Mouse (Mus musculus): ENCODE data around the gene Birc5. TPM values are rescaled to one million over a fixed set of nuclear protein-coding genes. Genes with fewer than 3 reads are reported as not detected.
"Not testable (repeated sequence)": the region's sequence is repeated elsewhere in the genome, so short reads cannot be mapped to it uniquely, and the experiment has no call there.

Gene Birc5
- total RNA-seq, 2 experiments from 2014 or later = 83.4 to 178 TPM

DNA sequence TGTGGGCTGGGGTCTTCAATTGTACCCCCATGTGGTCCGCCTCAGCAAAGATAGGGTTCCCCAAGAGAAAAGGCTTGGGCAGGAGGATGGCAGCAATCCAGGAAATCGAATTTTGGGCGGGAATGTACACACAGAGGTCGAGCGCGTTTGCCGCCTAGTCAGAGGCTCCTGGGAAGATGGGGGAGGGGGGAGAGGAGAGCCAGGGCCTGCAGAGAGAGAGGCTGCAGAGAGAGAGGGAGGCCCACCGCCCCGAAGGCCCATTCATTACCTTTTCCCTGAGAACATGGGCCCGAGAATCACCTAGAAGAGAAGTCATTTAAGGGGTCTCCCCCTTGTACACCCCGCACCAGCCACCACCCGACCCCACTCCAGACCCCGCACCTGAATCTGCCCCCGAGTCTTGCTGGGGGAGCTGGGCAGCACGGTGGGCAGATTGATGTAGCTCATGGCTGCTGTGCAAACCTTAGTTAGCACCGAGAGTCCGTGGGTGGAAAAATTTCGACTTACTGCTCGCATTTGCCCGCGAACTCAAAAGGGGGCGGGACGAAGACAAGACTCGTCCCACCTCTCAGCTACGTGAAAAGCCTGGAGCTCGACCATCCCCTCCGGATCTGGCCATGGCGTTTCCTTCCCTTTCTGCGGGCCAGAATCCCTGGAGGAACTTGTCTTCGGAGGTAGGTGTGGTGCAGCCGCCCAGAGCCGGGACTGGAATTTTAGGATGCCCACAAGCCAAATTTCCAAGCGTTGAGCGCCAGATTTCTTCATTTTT lies 23.5 kb upstream of the Birc5 start, which contains the start of the genes Afmid and Tk1:
Gene Afmid, plus strand, starts transcription at position 592 of the 769 bp plus-strand sequence.
Gene Tk1, minus strand, starts transcription at position 760 of the 769 bp plus-strand sequence.
- peak; percentile 41 for ATAC-seq (replicated peaks; ENCODE audit: low FRiP score, poor library complexity, severe bottlenecking)

DNA sequence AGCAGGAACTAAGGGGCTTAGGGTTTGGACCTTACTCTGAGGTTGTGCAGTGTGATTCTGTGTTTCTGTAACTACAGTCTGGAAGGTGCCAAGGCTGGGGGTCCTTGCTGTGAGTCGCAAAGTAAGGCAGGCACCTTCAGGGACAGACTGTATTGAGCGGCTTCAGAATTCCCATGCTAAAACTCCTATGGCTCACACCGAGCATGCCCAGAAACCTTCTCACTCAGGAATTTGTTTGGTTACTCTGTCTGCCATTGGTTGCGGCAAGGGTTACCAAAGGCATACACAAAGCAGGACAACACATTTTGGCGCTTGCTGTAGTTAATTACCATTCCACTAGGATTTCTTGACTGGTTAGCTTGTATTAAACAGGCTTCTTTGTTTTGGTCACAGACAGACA lies 22.9 kb upstream of the Birc5 start:
- ATAC-seq (replicated peaks; ENCODE audit: low FRiP score, poor library complexity, severe bottlenecking) = no peak

DNA sequence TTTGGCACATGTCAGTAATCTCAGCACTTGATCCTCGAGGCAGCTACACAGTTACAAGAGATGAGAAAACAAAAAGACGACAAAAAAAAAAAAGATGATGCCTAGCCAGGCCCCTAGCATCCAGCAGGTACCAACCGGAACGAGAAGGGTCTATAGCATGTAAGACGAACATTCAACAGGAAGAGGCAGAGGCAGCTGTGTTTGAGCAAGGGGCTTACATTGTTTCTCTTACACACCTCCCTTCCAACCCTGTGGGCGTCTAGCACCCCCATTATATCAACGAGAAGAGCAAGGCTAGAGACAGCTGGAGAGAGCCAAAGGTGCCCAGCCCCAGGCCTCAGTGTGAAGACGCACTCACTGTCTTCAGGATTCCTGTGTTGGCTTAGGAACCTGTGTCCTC lies 22.1 kb upstream of the Birc5 start:
- no peak for ATAC-seq (replicated peaks; ENCODE audit: low FRiP score, poor library complexity, severe bottlenecking)

DNA sequence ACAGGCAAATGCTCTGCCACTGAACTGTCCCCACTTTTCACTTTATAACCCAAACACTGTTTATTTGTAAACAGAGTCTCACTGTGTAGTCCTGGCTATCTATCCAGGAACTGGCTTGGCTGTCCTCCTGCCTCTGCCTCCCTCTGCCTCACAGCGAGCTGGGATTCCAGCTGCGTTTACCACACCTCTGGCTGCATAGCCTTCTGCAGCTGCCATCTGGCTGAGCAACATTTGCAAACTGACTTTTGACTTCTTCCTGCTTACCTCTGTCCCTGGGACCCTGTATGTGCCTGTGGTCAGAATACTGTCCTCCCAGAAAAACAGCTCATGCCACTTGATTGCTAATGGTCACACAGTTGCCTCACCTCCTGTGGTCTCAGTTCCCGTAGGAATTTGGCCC lies 21.7 kb upstream of the Birc5 start:
- no peak for ATAC-seq (replicated peaks; ENCODE audit: low FRiP score, poor library complexity, severe bottlenecking)

DNA sequence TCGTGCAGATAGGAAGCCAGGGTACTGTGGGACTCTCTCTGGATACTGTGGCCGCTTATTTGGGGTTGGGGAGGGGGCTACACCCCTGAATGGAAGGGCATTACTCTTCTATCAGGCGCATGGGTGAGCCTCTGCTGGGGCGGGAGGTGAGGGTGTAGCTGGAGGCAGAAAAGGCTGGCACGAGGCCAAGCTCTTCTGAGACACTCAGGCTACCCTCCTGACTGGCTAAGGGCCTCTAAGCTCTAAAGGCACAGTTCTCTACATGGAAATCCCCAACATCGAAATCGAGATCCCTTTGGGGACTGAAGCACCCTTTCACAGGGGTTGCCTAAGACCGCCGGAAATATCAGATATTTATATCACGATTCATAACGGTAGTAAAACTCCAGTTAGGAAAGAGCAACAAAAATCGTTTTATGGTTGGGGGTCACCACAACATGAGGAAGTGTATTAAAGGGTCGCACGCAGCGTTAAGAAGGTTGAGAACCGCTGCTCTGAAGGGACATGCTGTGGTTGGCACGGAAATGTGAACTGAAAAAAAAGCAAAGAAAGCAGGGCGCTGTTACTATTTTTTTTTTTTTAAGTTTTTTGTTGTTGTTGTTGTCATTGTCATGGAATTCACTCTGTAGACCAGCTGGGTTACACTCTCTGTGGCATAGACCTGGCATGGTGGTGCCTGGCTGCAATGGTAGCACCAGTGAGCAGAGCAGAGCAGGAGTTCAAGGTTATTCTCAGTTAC lies 20.7 kb upstream of the Birc5 start:
- 0 out of 2 replicates have a peak, but pooled peaks have one; percentile 12 for ATAC-seq (replicated peaks; ENCODE audit: low FRiP score, poor library complexity, severe bottlenecking)

DNA sequence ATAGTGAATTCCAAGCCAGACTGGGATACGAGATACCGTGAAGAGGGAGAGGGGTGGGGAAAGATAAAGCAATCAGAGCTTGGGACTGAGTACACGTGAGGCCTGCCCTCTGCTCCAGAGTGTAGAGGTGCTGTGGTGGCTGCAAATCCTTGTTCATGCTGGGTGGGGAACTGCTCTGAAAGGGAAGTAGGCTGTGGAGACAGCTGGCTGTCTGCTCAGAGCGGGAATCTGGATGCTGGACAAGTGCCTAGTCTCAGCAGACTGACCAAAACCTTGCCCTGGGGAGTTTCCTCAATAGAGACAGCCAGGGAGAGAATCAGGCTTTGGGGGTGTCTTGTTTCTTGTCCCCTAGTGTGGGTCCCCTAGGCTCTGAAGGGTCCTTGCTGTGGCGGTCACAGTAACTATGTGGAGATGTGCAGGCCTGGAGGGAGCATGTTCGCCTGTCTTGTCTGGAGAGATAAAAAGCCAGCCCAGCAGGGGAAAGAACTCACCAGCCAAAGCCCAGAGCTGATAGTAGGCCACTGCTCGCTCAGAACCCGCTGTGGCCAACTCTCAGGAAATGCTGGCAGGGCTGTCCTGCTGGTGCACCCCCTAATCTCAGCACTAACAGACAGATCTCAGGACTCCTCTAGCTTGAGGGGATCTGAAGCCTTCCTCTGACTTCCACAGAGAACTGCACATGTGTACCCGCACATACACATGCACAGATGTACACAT lies 20.0 kb upstream of the Birc5 start:
- peak; percentile 16 for ATAC-seq (replicated peaks; ENCODE audit: low FRiP score, poor library complexity, severe bottlenecking)

DNA sequence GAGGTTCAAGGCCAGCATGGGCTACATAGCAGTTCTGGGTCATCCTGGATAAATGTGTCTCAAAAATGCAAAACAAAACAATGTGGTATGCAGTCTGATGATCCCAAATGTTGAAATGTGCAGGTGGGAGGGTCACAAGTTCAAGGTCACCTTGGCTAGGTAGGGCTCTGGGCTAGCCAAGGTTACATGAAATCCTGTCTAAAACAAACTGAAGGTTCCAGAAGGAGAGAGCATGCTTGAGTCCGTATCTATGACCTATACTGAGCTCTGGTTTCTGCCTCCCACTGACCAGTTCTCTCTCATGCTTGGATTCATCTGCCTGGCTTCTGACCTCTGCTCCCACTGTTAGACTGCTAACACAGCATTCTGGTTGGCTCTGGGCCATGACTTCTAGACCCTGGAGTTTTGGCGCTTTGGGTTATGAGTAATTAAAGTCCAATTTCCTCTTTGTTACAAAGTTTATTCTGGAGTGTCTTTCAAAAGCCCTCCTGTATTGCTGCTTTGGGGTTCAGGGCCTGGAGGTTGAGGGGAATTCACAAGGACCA lies 19.3 kb upstream of the Birc5 start:
- ATAC-seq (replicated peaks; ENCODE audit: low FRiP score, poor library complexity, severe bottlenecking) = no peak

DNA sequence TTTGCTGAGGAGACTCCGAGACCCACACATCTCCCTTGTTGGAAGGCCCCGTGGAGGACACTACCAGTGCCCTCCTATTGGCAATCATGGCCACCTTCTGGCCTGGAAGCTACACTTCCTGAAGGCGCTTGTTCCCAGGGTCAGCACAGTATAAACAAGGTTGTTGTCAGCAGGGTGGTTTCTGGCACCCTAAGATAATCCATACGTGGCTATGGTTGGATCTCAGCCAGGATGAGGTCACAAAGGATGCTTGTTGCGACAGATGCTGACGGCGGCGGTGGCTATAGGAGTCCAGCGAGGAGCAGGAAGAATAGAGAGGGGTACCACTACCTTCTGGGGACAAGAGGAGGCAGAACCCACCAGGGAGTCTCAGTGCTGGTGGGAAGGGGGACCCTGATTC lies 18.6 kb upstream of the Birc5 start:
- peak; percentile 40 for ATAC-seq (replicated peaks; ENCODE audit: low FRiP score, poor library complexity, severe bottlenecking)

DNA sequence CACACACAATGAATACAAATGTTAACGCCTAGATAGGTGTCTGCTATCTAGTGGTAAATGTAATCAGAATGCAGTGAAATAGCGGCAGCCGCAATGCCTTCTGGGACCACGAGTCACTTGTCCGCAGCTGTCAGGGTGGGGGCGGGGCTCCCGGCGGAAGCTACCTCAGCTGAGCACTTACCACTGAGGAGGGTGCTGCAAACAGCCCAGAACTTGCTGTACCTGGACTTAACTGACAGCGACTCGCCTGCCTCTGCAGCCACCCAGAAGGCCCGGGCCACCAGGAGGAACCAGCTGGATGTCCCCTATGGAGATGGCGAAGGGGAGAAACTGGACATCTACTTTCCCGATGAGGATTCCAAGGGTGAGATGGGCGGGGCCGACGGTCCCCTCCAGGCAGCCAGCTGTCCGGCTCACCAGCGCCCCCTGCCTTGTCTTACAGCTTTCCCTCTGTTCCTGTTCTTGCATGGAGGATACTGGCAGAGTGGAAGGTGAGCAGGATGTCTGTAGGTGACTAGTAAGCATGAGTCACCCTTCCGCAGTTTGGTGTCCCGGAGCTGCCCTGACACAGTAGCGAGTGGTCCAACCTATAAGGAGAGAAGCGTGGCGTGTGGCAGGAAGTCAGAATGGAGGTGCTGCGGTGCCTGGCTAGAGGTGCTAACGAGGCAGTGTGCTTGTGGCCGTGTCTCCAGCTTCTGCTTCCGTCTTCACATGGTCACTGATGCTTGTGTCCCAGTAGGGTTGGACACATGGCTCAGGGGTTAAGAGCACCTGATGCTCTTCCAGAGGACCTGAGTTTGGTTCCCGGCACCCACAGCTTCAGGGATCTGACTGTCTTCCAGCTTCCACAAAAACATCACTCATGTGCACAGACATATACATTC lies 16.7 kb upstream of the Birc5 start:
- ATAC-seq (replicated peaks; ENCODE audit: low FRiP score, poor library complexity, severe bottlenecking) = peak; percentile 61

DNA sequence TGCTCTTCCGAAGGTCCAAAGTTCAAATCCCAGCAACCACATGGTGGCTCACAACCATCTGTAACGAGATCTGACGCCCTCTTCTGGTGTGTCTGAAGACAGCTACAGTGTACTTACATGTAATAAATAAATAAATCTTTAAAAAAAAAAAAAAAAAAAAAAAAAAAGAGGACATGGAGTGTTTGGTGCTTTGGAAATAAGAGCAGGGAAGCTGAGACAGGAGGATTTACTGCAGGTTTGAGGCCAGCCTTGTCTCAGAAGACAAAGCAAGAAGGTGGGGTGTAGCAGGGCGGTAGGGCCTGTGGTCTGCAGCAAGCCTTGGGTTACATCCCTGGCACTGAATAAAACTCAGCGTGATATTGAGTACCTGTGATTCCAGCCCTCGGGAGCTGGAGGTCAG lies 15.5 kb upstream of the Birc5 start:
- ATAC-seq (replicated peaks; ENCODE audit: low FRiP score, poor library complexity, severe bottlenecking) = not testable (repeated sequence)

DNA sequence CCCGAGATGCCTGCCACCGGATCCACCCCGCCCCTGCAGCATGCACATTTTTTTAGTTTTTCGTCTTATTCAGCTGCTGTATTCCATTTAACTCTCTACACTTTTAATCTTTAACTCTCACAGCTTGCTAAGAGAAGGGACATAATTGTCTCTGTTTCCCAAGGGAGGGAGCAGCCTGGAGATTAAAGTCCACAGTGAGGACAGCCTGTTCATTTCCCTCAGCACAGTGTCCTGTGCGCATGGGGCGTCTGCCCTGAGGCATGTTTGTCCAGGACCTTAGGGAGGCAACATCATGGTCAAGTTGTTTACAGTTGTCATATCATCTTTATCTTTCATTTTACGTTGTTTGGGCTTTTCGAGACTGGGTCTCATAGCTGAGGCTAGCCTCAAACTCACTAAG lies 15.0 kb upstream of the Birc5 start:
- no peak for ATAC-seq (replicated peaks; ENCODE audit: low FRiP score, poor library complexity, severe bottlenecking)

DNA sequence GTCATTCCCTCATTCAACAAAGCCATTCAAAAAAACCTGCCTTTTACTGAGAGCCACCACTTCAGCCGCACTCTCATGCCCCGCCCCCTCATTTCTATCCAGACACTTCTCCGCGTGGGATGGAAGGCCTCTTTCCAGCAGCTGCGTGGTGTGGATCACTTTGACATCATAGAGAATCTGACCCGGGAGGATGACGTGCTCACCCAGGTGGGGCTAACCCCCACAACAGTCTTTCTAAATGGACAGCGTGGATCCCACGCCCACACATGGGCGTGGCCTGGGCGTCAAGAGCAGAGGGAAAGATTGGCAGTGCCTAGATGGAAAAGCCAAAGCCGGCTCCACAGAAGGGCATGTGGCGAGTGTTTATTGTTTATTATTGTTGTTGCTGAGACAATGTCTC lies 12.7 kb upstream of the Birc5 start:
- peak; percentile 43 for ATAC-seq (replicated peaks; ENCODE audit: low FRiP score, poor library complexity, severe bottlenecking)

DNA sequence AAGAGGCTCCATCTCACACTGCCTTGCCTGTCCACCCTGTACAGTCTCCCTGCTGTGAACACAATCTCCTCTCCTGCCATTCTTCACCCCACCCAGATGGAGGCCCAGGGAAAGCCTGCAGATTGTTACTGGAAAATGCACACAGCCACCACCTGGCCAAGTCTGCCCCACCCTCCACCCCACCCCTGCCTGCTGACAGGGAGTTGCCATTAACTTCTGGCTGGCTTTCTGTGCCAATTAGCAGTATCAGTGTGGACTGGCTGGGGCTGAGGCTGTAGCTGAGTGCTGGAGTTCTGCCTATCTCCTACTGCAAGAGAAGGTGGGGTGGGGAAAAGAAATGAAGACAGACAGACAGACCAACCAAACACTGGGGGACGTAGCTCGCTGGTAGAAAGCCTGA lies 10.5 kb upstream of the Birc5 start:
- peak; percentile 84 for ATAC-seq (replicated peaks; ENCODE audit: low FRiP score, poor library complexity, severe bottlenecking)

DNA sequence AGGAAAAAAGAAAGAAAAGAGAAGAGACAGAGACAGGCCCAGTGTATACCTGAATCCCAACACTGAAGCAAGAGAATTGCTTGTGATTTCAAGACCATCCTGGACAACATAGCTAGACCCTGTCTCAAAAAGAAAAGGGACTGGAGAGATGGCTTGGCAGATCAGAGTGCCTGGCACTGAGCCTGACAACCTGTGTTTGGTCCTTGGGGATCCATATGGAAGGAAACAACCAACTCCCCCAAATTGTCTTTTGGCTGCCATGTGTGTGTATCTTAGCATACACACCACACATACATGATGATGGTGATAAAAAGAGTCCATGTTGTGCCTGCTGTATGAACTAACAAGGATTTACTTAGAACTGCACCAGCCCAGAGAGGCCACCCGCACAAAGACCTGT lies 10.0 kb upstream of the Birc5 start:
- peak; percentile 18 for ATAC-seq (replicated peaks; ENCODE audit: low FRiP score, poor library complexity, severe bottlenecking)

DNA sequence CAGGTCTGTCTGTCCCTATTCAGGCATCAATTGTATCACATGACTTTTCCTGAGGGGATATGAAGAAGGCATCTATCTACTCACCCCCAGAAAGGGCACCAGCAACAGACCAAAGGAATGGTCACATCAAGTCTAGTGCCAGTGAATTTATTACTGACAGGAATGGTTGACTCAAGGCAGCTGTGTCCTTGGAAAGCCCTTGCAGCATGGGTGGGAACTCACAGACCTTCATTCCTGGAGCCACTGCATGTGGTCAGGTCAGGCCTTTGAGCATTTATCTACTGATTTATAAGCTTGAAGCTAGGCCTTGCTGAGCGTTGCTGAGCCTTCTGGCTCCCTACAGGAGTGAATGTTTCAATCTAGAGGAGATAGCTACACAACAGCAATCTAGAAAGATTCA lies 8.1 kb upstream of the Birc5 start:
- no peak for ATAC-seq (replicated peaks; ENCODE audit: low FRiP score, poor library complexity, severe bottlenecking)

DNA sequence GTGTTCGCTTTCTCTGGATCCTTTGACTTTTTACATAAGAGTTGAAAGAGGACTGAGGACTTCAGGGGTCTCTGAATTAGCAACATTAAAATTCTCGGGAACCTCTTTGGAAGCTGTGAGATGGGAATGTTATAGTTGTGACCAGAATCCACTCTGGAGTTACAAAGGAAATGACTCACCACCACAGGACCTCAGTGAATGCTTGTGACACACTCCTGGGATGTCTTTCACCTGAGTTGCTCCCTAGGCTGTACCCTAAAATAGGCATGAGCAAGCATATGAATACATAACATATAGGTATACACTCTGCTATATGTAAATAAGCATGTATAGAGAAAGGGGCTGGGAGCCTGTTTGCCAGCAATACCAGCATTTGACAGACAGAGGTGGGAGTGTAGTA lies 5.6 kb upstream of the Birc5 start:
- no peak for ATAC-seq (replicated peaks; ENCODE audit: low FRiP score, poor library complexity, severe bottlenecking)

DNA sequence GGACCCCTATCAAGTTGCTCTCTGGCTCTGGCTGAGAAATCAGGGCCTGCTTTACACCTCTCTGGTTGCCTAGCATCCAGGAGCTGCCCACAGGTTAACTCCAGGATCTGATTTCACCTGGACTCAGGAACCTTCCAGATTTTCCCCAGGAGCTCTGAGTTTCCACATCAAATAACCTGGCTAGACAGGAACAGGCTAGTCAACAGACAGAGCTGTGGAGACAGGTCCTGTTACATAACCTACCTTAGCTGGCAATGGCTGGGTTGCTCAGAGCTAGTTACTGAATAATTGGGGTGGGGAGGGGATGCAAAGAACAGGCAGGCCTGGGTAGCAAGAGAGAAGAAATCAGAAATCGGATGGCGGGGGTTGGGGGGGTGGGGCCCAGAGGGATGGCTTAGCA lies 4.1 kb upstream of the Birc5 start:
- ATAC-seq (replicated peaks; ENCODE audit: low FRiP score, poor library complexity, severe bottlenecking) = no peak

DNA sequence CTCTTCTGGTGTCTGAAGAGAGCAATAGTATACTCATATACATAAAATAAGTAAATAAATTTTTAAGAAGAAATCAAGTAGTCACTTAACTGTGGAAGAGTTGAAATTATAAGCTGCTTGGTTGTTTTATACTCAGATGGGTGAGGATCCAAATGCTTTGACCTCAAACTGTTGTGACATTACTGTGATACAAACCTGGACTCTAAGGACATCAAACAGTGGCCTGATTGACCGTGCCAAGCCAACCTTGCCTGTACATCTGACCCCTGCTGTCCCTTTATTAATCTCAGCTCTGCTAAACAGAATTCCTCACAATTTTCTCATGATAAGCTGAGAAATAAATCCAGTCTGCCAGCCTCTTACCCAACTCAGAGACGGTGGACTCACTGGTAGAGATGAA lies 3.4 kb upstream of the Birc5 start:
- no peak for ATAC-seq (replicated peaks; ENCODE audit: low FRiP score, poor library complexity, severe bottlenecking)

DNA sequence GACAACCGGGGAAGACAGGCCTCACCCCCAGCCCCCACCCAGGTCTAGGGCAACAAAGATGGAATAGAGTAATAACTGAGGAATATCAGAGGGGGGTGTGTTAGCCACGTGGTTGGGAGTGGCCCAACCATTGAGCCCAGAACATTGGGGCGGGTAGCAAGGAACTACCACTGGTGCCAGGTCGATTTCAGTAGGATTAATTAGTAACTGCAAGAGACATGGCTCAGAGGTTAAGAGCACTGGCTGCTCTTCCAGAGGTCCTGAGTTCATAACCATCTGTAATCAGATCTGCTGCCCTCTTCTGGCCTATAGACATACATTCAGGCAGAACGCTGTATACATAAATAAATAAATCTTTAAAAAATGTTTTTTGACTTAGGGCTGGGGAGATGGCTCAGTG lies 2.4 kb upstream of the Birc5 start:
- peak; percentile 29; the same call in 1 of the 2 replicates for ATAC-seq (replicated peaks; ENCODE audit: low FRiP score, poor library complexity, severe bottlenecking)

All from erythroblast, adult 5-6 weeks (primary cell).